Mouse (Mus musculus): Measurements from ENCODE around the gene Xaf1.
"Not testable (repeated sequence)": the region's sequence is repeated elsewhere in the genome, so short reads cannot be mapped to it uniquely, and the experiment has no call there.

Xaf1 gene

GRCm38 (mm10) chr11:72311355-72312001 is 10.0 kb downstream of the Xaf1 start:
- no peak for DNase-seq (ENCODE audit: extremely low spot score, low spot score)

GRCm38 (mm10) chr11:72314151-72314895 is 12.9 kb downstream of the Xaf1 start, which contains the start of gene Fbxo39:
Gene Fbxo39, plus strand, starts transcription at chr11:72314444.
- DNase-seq (ENCODE audit: extremely low spot score, low spot score) = no peak

GRCm38 (mm10) chr11:72318026-72318425 is 16.6 kb downstream of the Xaf1 start:
- DNase-seq (ENCODE audit: extremely low spot score, low spot score) = no peak

GRCm38 (mm10) chr11:72324431-72324830 is 23.0 kb downstream of the Xaf1 start:
- no peak for DNase-seq (ENCODE audit: extremely low spot score, low spot score)

- no peak for DNase-seq (ENCODE audit: extremely low spot score, low spot score)
Observed at GRCm38 (mm10) chr11:72325701-72326100, 24.3 kb downstream of the Xaf1 start.

GRCm38 (mm10) chr11:72332951-72333667 is 31.7 kb downstream of the Xaf1 start:
- no peak for DNase-seq (ENCODE audit: extremely low spot score, low spot score)

- DNase-seq (ENCODE audit: extremely low spot score, low spot score) = no peak
Observed at GRCm38 (mm10) chr11:72334653-72335052, 33.2 kb downstream of the Xaf1 start.

GRCm38 (mm10) chr11:72336726-72337125 is 35.3 kb downstream of the Xaf1 start:
- no peak for DNase-seq (ENCODE audit: extremely low spot score, low spot score)

- DNase-seq (ENCODE audit: extremely low spot score, low spot score) = peak; percentile 17
Observed at GRCm38 (mm10) chr11:72338437-72338871, 37.0 kb downstream of the Xaf1 start.

GRCm38 (mm10) chr11:72339716-72340115 is 38.3 kb downstream of the Xaf1 start:
- no peak for DNase-seq (ENCODE audit: extremely low spot score, low spot score)

GRCm38 (mm10) chr11:72342549-72343237 is 41.3 kb downstream of the Xaf1 start:
- peak; percentile 63 for DNase-seq (ENCODE audit: extremely low spot score, low spot score)

- not testable (repeated sequence) for DNase-seq (ENCODE audit: extremely low spot score, low spot score)
Observed at GRCm38 (mm10) chr11:72343238-72343625, 41.8 kb downstream of the Xaf1 start.

- peak; percentile 51 for DNase-seq (ENCODE audit: extremely low spot score, low spot score)
Observed at GRCm38 (mm10) chr11:72343904-72344303, 42.5 kb downstream of the Xaf1 start.

- DNase-seq (ENCODE audit: extremely low spot score, low spot score) = no peak
Observed at GRCm38 (mm10) chr11:72344486-72344885, 43.1 kb downstream of the Xaf1 start.

- DNase-seq (ENCODE audit: extremely low spot score, low spot score) = no peak
Observed at GRCm38 (mm10) chr11:72348563-72348962, 47.1 kb downstream of the Xaf1 start.

GRCm38 (mm10) chr11:72349016-72349415 is 47.6 kb downstream of the Xaf1 start:
- no peak for DNase-seq (ENCODE audit: extremely low spot score, low spot score)

GRCm38 (mm10) chr11:72349652-72350051 is 48.2 kb downstream of the Xaf1 start:
- DNase-seq (ENCODE audit: extremely low spot score, low spot score) = no peak

- DNase-seq (ENCODE audit: extremely low spot score, low spot score) = no peak
Observed at GRCm38 (mm10) chr11:72352272-72352671, 50.8 kb downstream of the Xaf1 start.

- DNase-seq (ENCODE audit: extremely low spot score, low spot score) = no peak
Observed at GRCm38 (mm10) chr11:72353186-72353585, 51.8 kb downstream of the Xaf1 start.

GRCm38 (mm10) chr11:72354971-72355728 is 53.7 kb downstream of the Xaf1 start:
- peak; percentile 89 for DNase-seq (ENCODE audit: extremely low spot score, low spot score)
